ENCODE assay signal across 21 mouse cellular contexts in the genomic region with DNA sequence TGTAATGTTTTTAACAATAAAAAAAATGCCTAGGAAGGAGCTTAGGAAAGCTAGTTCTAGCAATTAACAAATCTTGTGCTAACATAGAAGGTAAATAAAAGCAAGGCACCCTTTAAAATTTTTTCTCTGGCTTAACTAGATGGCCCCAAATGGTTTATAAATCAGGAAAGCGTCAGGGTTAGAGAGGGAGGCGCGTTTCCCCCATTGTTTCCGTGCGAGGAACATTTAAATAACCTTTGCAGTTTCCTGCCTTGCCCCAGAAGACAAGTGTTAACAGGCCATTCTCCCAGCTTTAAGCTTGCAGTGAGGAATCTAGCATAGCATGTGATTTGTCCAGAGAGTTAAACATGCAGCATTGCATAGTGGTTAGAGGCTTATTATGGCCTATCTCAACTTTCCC. TPM values are rescaled to one million over a fixed set of nuclear protein-coding genes. Genes with fewer than 3 reads are reported as not detected.
DNase-seq lines count a peak whose midpoint lies in the region; ATAC-seq and TF ChIP-seq lines count a peak whose summit lies in the region.
"Had no signal": no experiment of that assay in that cellular context is flagged by ENCODE, and none has a peak within 500 bp of the region (broad histone marks: within the 10 kb centered on the region; RNA-seq: fewer than 3 reads in every experiment).

No protein-coding gene starts in this region.

- peaks cover 11% of the 10 kb centered on the region for H3K36me3 ChIP-seq in lung, embryonic 14.5 days (ENCODE audit: insufficient read depth)
- peaks cover 25% of the 10 kb centered on the region for H3K36me3 ChIP-seq in heart, embryonic 13.5 days
- H3K36me3 ChIP-seq in limb, embryonic 14.5 days (ENCODE audit: control insufficient read depth, insufficient read depth, low read length), result peaks cover 6% of the 10 kb centered on the region; the same call in 1 of the 2 replicates
- H3K36me3 ChIP-seq in hindbrain, embryonic 16.5 days (ENCODE audit: control insufficient read depth, insufficient read depth, low read length), result no peaks in the 10 kb centered on the region

- TF ChIP-seq CTCF in lung, embryonic 14.5 days (IDR thresholded peaks at IDR 0.05; ENCODE audit: low read depth), result no peak

- H3K9ac ChIP-seq in lung, embryonic 14.5 days, result no peak overlapping the region
- 0 out of 2 replicates have a peak overlapping the region, but pooled peaks have one; percentile 25 for H3K9ac ChIP-seq in heart, embryonic 13.5 days
- no peak overlapping the region for H3K9ac ChIP-seq in limb, embryonic 14.5 days (ENCODE audit: low read depth, low read length, severe bottlenecking)
- no peak overlapping the region for H3K9ac ChIP-seq in hindbrain, embryonic 16.5 days (ENCODE audit: low read depth, low read length)
- H3K9ac ChIP-seq: hindbrain, embryonic 14.5 days; liver, embryonic 14.5 days had no signal

- TF ChIP-seq POLR2A in limb, embryonic 14.5 days (IDR thresholded peaks at IDR 0.05; ENCODE audit: borderline replicate concordance, extremely low read depth, insufficient read depth, insufficient read length), result no peak

- DNase-seq in heart, adult 11 months, result peak; percentile 90
- DNase-seq in heart, postnatal 14 days, result no peak
- DNase-seq in lung, embryonic 14.5 days, result peak; percentile 34
- DNase-seq in lung, postnatal 25 days (ENCODE audit: low spot score), result no peak
- no peak for DNase-seq in limb, embryonic 14.5 days (ENCODE audit: low spot score)
- DNase-seq: adrenal gland, postnatal 10 days; cerebellum, adult 11-12 months; layer of hippocampus, postnatal 36 days; left cerebral cortex, postnatal 4 days; lung, postnatal 14 days; retina, postnatal 1 day; right cerebral cortex, postnatal 4 days; thymus, adult 18-20 months had no signal

- H3K27me3 ChIP-seq in lung, embryonic 14.5 days (ENCODE audit: insufficient read depth, low read length), result no peaks in the 10 kb centered on the region
- no peaks in the 10 kb centered on the region for H3K27me3 ChIP-seq in heart, embryonic 13.5 days (replicated peaks)
- no peaks in the 10 kb centered on the region for H3K27me3 ChIP-seq in limb, embryonic 14.5 days (ENCODE audit: control insufficient read depth, insufficient read depth, low read length)
- H3K27me3 ChIP-seq in hindbrain, embryonic 16.5 days (replicated peaks; ENCODE audit: control insufficient read depth, insufficient read depth, low read length), result no peaks in the 10 kb centered on the region

- H3K4me2 ChIP-seq in lung, embryonic 14.5 days, result no peak overlapping the region
- H3K4me2 ChIP-seq in heart, embryonic 13.5 days, result no peak overlapping the region
- H3K4me2 ChIP-seq in limb, embryonic 14.5 days (replicated peaks; ENCODE audit: low read depth, low read length, severe bottlenecking), result no peak overlapping the region
- H3K4me2 ChIP-seq in hindbrain, embryonic 16.5 days (ENCODE audit: low read length), result no peak overlapping the region
- H3K4me2 ChIP-seq: hindbrain, embryonic 14.5 days had no signal

- no peaks in the 10 kb centered on the region for H3K9me3 ChIP-seq in lung, embryonic 14.5 days (ENCODE audit: low read depth, low read length)
- H3K9me3 ChIP-seq in heart, embryonic 13.5 days, result no peaks in the 10 kb centered on the region
- H3K9me3 ChIP-seq in limb, embryonic 14.5 days (ENCODE audit: control insufficient read depth, low read length), result no peaks in the 10 kb centered on the region
- no peaks in the 10 kb centered on the region for H3K9me3 ChIP-seq in hindbrain, embryonic 16.5 days (ENCODE audit: control insufficient read depth, low read length)

- intact Hi-C loops in heart, postnatal 14 days (cut with DNase I), result loop anchor here (5.0 kb wide), 1 partner anchor 44 kb away; no protein-coding TSS in a partner anchor

- WGBS in lung, embryonic 14.5 days, result 46% methylated on average over 5 of the region's 5 CpGs
- WGBS in heart, embryonic 13.5 days, result 39% methylated on average over 5 of the region's 5 CpGs
- WGBS in limb, embryonic 14.5 days, result 16% methylated on average over 5 of the region's 5 CpGs
- WGBS in hindbrain, embryonic 16.5 days, result 44% methylated on average over 5 of the region's 5 CpGs

- H3K27ac ChIP-seq in lung, embryonic 14.5 days (ENCODE audit: low read depth), result no peak overlapping the region; the same call in 1 of the 2 replicates
- H3K27ac ChIP-seq in heart, embryonic 13.5 days (replicated peaks), result peak overlapping the region; percentile 85
- no peak overlapping the region for H3K27ac ChIP-seq in limb, embryonic 14.5 days (replicated peaks; ENCODE audit: low read depth, low read length)
- H3K27ac ChIP-seq in hindbrain, embryonic 16.5 days (ENCODE audit: low read depth, low read length), result no peak overlapping the region
- H3K27ac ChIP-seq: hindbrain, embryonic 14.5 days; liver, embryonic 14.5 days had no signal

- no peak overlapping the region for H3K4me3 ChIP-seq in lung, embryonic 14.5 days (ENCODE audit: low read depth, low read length)
- H3K4me3 ChIP-seq in heart, embryonic 13.5 days, result no peak overlapping the region
- H3K4me3 ChIP-seq in limb, embryonic 14.5 days (replicated peaks; ENCODE audit: low read length), result no peak overlapping the region
- no peak overlapping the region for H3K4me3 ChIP-seq in hindbrain, embryonic 16.5 days (ENCODE audit: low read length)
- H3K4me3 ChIP-seq: erythroblast, embryonic 14.5 days had no signal

- no peaks in the 10 kb centered on the region for H3K4me1 ChIP-seq in lung, embryonic 14.5 days (ENCODE audit: insufficient read depth)
- peaks cover 28% of the 10 kb centered on the region for H3K4me1 ChIP-seq in heart, embryonic 13.5 days
- H3K4me1 ChIP-seq in limb, embryonic 14.5 days (ENCODE audit: control insufficient read depth, insufficient read depth, low read length), result peaks cover 19% of the 10 kb centered on the region
- no peaks in the 10 kb centered on the region for H3K4me1 ChIP-seq in hindbrain, embryonic 16.5 days (ENCODE audit: control insufficient read depth, insufficient read depth, low read depth, low read length)

- no peak for ATAC-seq in lung, embryonic 14.5 days (ENCODE audit: insufficient read depth)
- ATAC-seq in heart, embryonic 13.5 days (ENCODE audit: extremely low read depth, insufficient number of reproducible peaks, low FRiP score, low TSS enrichment), result no peak
- ATAC-seq in limb, embryonic 14.5 days (ENCODE audit: low FRiP score, low read depth), result peak; percentile 55; the same call in 1 of the 2 replicates
- ATAC-seq in hindbrain, embryonic 16.5 days, result no peak
- no peak for ATAC-seq in megakaryocyte, adult 5-6 weeks (ENCODE audit: poor library complexity, severe bottlenecking)
- ATAC-seq: forebrain, embryonic 14.5 days; intestine, embryonic 16.5 days had no signal

RNA-seq across cellular contexts. Expression of gene Tango6, which starts 50.1 kb away (rescaled TPM):
- total RNA-seq in heart, postnatal 14 days (2021), result 1 to 10 TPM; 8.8 to 9.5 TPM
- polyA plus RNA-seq in lung, embryonic 14.5 days (2014; fragmentation: Nextera tagmentation; extraction: Ambion mirVana), result 11.6 and 12.6 TPM in 2 replicates
- 6.4 and 7.6 TPM in 2 replicates for polyA plus RNA-seq in heart, embryonic 13.5 days (2015; fragmentation: Nextera tagmentation; extraction: Ambion mirVana)
- polyA plus RNA-seq in limb, embryonic 14.5 days (2012; rRNA removed), result 5.9 and 6.5 TPM in 2 replicates
- polyA plus RNA-seq in limb, embryonic 14.5 days (2014; fragmentation: Nextera tagmentation; extraction: Ambion mirVana), result 6.5 and 7.0 TPM in 2 replicates
- 5.5 and 5.9 TPM in 2 replicates for polyA plus RNA-seq in hindbrain, embryonic 16.5 days (2015; fragmentation: Nextera tagmentation; extraction: Ambion mirVana)
- total RNA-seq in megakaryocyte, adult 5-6 weeks (2015), result 2.5 and 3.5 TPM in 2 replicates
- total RNA-seq in megakaryocyte, adult 5-6 weeks (2017), result 3.6 and 6.1 TPM in 2 replicates

Comparison
In these comparisons a context has a peak if more than half of its experiments do, and no peak if none do; other contexts are left out.
1. DNase-seq: peak in heart, adult 11 months (single experiment) and lung, embryonic 14.5 days (single experiment); none in heart, postnatal 14 days (0 of 2), lung, postnatal 25 days (single experiment) and limb, embryonic 14.5 days (single experiment).